Mouse (Mus musculus) midbrain, embryonic 11.5 days (tissue): Measurements from ENCODE around the gene Krt35. TPM values are rescaled to one million over a fixed set of nuclear protein-coding genes. Genes with fewer than 3 reads are reported as not detected.

Experiments used
- ATAC-seq: fragments of 200-750 bp; cut with Nextera tagmentation; 2 replicates; pipeline ENCODE4 v1.8.0; 2017; ENCODE audit warnings: moderate TSS enrichment, moderate library complexity; ENCODE audit not compliant: low FRiP score
- DNase-seq: peaks from one replicate; pipeline ENCODE4 v3.0.0; 2015; ENCODE audit warnings: low spot score; ENCODE audit errors: missing footprints
- H3K27ac ChIP-seq: fragments of 300-500 bp; sonication (generic); 2 replicates; pipeline ENCODE4 v1.5.1; 2014; ENCODE audit warnings: low read depth, low read length
- H3K27me3 ChIP-seq: fragments of 300-500 bp; sonication (generic); 2 replicates; pipeline ENCODE4 v1.6.1; 2014; ENCODE audit warnings: mild to moderate bottlenecking, low read length, moderate library complexity, mixed read lengths; ENCODE audit not compliant: control insufficient read depth, insufficient read depth
- H3K36me3 ChIP-seq: fragments of 300-500 bp; sonication (generic); 2 replicates; pipeline ENCODE4 v1.6.1; 2014; ENCODE audit warnings: mild to moderate bottlenecking, low read length, moderate library complexity, mixed read lengths; ENCODE audit not compliant: control insufficient read depth, insufficient read depth
- H3K4me1 ChIP-seq: fragments of 300-500 bp; sonication (generic); 2 replicates; pipeline ENCODE4 v1.6.1; 2014; ENCODE audit warnings: low read length; ENCODE audit not compliant: control insufficient read depth, insufficient read depth
- H3K4me2 ChIP-seq: fragments of 300-500 bp; sonication (generic); 2 replicates; pipeline ENCODE4 v1.6.1; 2014; ENCODE audit warnings: mild to moderate bottlenecking, moderate library complexity
- H3K4me3 ChIP-seq: fragments of 300-500 bp; sonication (generic); 2 replicates; pipeline ENCODE4 v1.5.1; 2014; ENCODE audit warnings: low read depth, low read length
- H3K9ac ChIP-seq: fragments of 300-500 bp; sonication (generic); 2 replicates; pipeline ENCODE4 v1.6.1; 2014; ENCODE audit warnings: low read length
- H3K9me3 ChIP-seq: fragments of 300-500 bp; sonication (generic); 2 replicates; pipeline ENCODE4 v1.6.1; 2016; ENCODE audit warnings: low read length; ENCODE audit not compliant: control insufficient read depth
- WGBS: fragments of 180-500 bp; shearing (Covaris S2); extraction: QIAGEN DNeasy Blood & Tissue Kit; methylation state at CpG from one replicate; pipeline ENCODE4 v1.1.7; 2014; 5-methylcytosine and 5-hydroxymethylcytosine counted together
- polyA plus RNA-seq: library from polyadenylated mRNA; unstranded; fragments of >200 nt; fragmentation: Nextera tagmentation; extraction: Ambion mirVana; gene quantifications from 2 replicates; pipeline ENCODE4 v1.2.1, GENCODE M21; 2014

Gene Krt35
- polyA plus RNA-seq, 1 experiment from 2014 or later = not detected

DNA sequence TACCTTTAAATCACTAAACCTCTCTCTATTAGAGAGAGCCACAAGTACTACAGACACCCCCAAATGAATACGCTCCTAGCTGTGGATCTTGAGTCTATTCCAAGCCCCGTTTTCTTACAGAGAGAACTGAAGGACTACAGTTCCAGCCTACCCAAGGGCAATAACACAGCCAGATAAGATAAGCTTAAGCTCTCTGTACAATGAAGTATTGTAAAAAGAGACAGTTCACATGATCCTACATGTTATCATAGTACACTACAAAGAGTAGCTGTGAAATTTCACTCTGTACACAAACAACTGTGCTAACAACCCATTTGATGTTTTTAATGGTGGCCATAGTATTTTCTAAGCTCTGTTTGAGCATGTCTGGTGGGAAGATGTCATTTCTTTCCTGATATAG, 48.8 kb downstream of the Krt35 start:
- Histone ChIP-seq H3K4me2 (no peak overlapping the region), H3K9ac (no peak overlapping the region), H3K36me3 (no peaks in the 10 kb centered on the region), H3K9me3 (no peaks in the 10 kb centered on the region), H3K4me3 (no peak overlapping the region), H3K4me1 (no peaks in the 10 kb centered on the region), H3K27ac (no peak overlapping the region), H3K27me3 (no peaks in the 10 kb centered on the region)
- no peak for DNase-seq
- no peak for ATAC-seq
- 94% methylated on average over 2 of the region's 2 CpGs for WGBS

- H3K27ac ChIP-seq = no peak overlapping the region
- 91% methylated on average over 6 of the region's 6 CpGs for WGBS
- no peaks in the 10 kb centered on the region for H3K9me3 ChIP-seq
- DNase-seq (no peak), ATAC-seq (no peak)
- no peak overlapping the region for H3K4me2 ChIP-seq
- no peak overlapping the region for H3K9ac ChIP-seq
- no peaks in the 10 kb centered on the region for H3K4me1 ChIP-seq
- H3K4me3 ChIP-seq = no peak overlapping the region
- no peaks in the 10 kb centered on the region for H3K27me3 ChIP-seq
- H3K36me3 ChIP-seq = no peaks in the 10 kb centered on the region
Measured at GRCm38 (mm10) chr11:100046303-100046866, 49.7 kb downstream of the Krt35 start.

Other genes with a start within 250 kb of the Krt35 start
- gene Krtap4-16, start 244.6 kb downstream of the Krt35 start, polyA plus RNA-seq = not detected in 2 replicates
- gene Gm11568, start 238.3 kb downstream of the Krt35 start, polyA plus RNA-seq = not detected in 2 replicates
- gene Gm11559, start 231.8 kb downstream of the Krt35 start, polyA plus RNA-seq = not detected in 2 replicates
- not detected in 2 replicates for gene Krtap9-1, start 222.9 kb downstream of the Krt35 start, polyA plus RNA-seq
- not detected in 2 replicates for gene Gm11567, start 217.1 kb downstream of the Krt35 start, polyA plus RNA-seq
- gene Krtap31-1, start 188.3 kb downstream of the Krt35 start, polyA plus RNA-seq = not detected in 2 replicates
- gene Gm11565, start 181.5 kb downstream of the Krt35 start, polyA plus RNA-seq = not detected in 2 replicates
- gene Krtap31-2, start 159.9 kb downstream of the Krt35 start, polyA plus RNA-seq = not detected in 2 replicates
- not detected in 2 replicates for gene Krtap9-5, start 147.8 kb downstream of the Krt35 start, polyA plus RNA-seq
- not detected in 2 replicates for gene Krtap29-1, start 117.2 kb downstream of the Krt35 start, polyA plus RNA-seq
- gene Krtap16-1, start 109.6 kb downstream of the Krt35 start, polyA plus RNA-seq = not detected in 2 replicates
- gene Krtap17-1, start 102.2 kb downstream of the Krt35 start, polyA plus RNA-seq = not detected in 2 replicates
- not detected in 2 replicates for gene Krt33a, start 80.0 kb downstream of the Krt35 start, polyA plus RNA-seq
- gene Krt33b, start 66.4 kb downstream of the Krt35 start, polyA plus RNA-seq = not detected in 2 replicates
- gene Krt34, start 54.7 kb downstream of the Krt35 start, polyA plus RNA-seq = not detected in 2 replicates
- gene Krt31, start 45.7 kb downstream of the Krt35 start, polyA plus RNA-seq = not detected in 2 replicates
- gene Krt32, start 8.0 kb downstream of the Krt35 start, polyA plus RNA-seq = not detected in 2 replicates
- not detected in 2 replicates for gene Krt36, start 9.4 kb upstream of the Krt35 start, polyA plus RNA-seq
- not detected in 2 replicates for gene Krt13, start 25.3 kb upstream of the Krt35 start, polyA plus RNA-seq
- 0.65 and 0.89 TPM in 2 replicates for gene Krt15, start 39.7 kb upstream of the Krt35 start, polyA plus RNA-seq
- gene Krt19, start 52.4 kb upstream of the Krt35 start, polyA plus RNA-seq = 1.8 and 3.2 TPM in 2 replicates
- gene Krt9, start 97.0 kb upstream of the Krt35 start, polyA plus RNA-seq = not detected in 2 replicates
- gene Krt14, start 111.3 kb upstream of the Krt35 start, polyA plus RNA-seq = 1.2 and 1.5 TPM in 2 replicates
- not detected in 2 replicates for gene Krt16, start 152.7 kb upstream of the Krt35 start, polyA plus RNA-seq
- 0.21 TPM in 1 of 2 replicates, not detected in the other for gene Krt17, start 164.8 kb upstream of the Krt35 start, polyA plus RNA-seq
- not detected in 2 replicates for gene Krt42, start 173.6 kb upstream of the Krt35 start, polyA plus RNA-seq
- 1,701 and 1,853 TPM in 2 replicates for gene Eif1, start 223.6 kb upstream of the Krt35 start, polyA plus RNA-seq
- gene Gast, start 238.2 kb upstream of the Krt35 start, polyA plus RNA-seq = 0.68 and 0.79 TPM in 2 replicates